Mouse (Mus musculus): ENCODE results near the gene Nedd4.

GRCm38 (mm10) chr9:72661895-72662661, at the start of gene Nedd4:
- TF ChIP-seq CTCF (IDR thresholded peaks at IDR 0.05; ENCODE audit: borderline replicate concordance, insufficient read depth, low read depth, low read length) (no peak), POLR2A (IDR thresholded peaks at IDR 0.05; ENCODE audit: borderline replicate concordance, insufficient read depth, low read length) (peak; percentile 93)
